Mouse (Mus musculus): ENCODE results near the gene 1700001C02Rik. TPM values are rescaled to one million over a fixed set of nuclear protein-coding genes. Genes with fewer than 3 reads are reported as not detected.

The 1700001C02Rik gene
- polyA plus RNA-seq, 1 experiment from 2014 or later = not detected

DNA sequence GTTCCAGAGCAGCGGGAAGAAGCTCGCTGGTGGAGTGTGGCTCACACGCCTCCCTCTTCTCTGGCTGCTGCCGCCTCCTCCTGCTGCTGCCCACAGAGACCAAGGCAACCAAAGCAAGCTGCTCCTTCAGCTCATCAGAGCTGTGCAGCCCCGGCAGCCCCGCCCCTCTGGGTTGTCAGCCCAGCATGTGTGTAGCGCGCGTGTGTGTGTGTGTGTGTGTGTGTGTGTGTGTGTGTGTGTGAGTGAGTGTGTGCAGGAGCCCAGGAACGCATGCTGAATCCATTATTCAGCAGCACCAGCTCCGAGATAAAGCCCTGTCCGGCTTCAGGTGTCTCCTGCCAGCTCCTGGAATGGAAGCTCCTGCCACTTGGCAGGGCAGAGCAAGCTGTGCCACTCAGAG is 4.0 kb upstream of the 1700001C02Rik start, which contains the start of gene Otof:
Gene Otof, minus strand, starts transcription at position 112 of the 400 bp plus-strand sequence.
- H3K27me3 ChIP-seq = peaks cover 54% of the 10 kb centered on the region
- peak; percentile 18; the same call in 1 of the 2 replicates for ATAC-seq (ENCODE audit: insufficient number of reproducible peaks, insufficient read depth, low FRiP score, low TSS enrichment, low read depth)
- 22% methylated on average over 12 of the region's 12 CpGs for WGBS
- no peak within 1 kb of the TSS; the same call in 1 of the 2 replicates for H3K27ac ChIP-seq
- H3K9me3 ChIP-seq = no peaks in the 10 kb centered on the region
- no peaks in the 10 kb centered on the region for H3K36me3 ChIP-seq
- H3K4me2 ChIP-seq = peak within 1 kb of the TSS; percentile 16; the same call in 1 of the 2 replicates
- H3K4me3 ChIP-seq (replicated peaks) = no peak within 1 kb of the TSS
- no peak within 1 kb of the TSS for H3K9ac ChIP-seq (replicated peaks)
- peaks cover 31% of the 10 kb centered on the region for H3K4me1 ChIP-seq (replicated peaks)

DNA sequence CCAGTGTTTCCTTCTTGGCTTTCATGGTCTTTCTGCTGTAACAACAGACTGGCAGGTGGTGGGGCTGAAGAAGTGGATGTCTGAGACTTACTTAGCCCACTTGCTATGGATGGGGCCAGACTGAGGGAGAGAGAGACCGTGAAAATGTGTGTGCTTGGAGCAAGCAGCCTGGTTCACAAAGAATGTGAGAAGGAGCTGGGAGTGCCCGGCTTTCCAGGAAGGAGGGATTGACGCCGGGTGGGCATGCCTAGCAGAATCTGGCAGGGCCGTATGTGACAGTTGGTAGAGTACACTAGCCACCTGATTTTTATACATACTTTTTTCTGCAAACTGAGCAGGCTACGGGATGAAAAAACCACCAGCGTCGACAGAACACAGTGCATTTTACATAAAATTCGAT is 468 bp downstream of the 1700001C02Rik start:
- no peak for ATAC-seq (ENCODE audit: insufficient number of reproducible peaks, insufficient read depth, low FRiP score, low TSS enrichment, low read depth)
- Histone ChIP-seq H3K4me1 (replicated peaks) (peaks cover 18% of the 10 kb centered on the region), H3K4me3 (replicated peaks) (peak overlapping the region; percentile 25), H3K9ac (replicated peaks) (0 out of 2 replicates have a peak overlapping the region, but pooled peaks have one; percentile 42), H3K27me3 (peaks cover 57% of the 10 kb centered on the region), H3K27ac (no peak overlapping the region), H3K9me3 (no peaks in the 10 kb centered on the region), H3K36me3 (no peaks in the 10 kb centered on the region), H3K4me2 (peak overlapping the region; percentile 51)
- 38% methylated on average over 9 of the region's 9 CpGs for WGBS

DNA sequence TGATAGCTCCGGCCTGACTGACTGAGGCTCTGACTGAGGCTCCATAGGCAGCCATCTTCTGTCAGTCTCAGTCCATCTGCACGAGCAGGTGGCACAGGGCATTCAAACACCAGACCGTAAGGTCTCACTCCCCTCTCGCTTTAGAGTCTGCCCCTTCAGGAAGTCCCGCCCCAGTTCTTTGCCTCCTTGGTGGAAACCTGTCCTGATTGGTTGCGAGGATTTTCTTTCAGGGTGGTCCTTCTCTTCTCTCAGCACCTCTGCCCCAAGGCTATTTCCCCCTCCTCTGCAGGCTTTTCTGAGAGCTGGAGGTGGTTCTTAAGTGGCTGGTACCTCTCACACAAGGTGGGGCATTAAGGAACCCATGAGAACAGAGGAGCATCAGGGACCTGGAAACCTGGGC is 4.6 kb downstream of the 1700001C02Rik start:
- Histone ChIP-seq H3K4me3 (replicated peaks) (no peak overlapping the region), H3K4me1 (replicated peaks) (peaks cover 9% of the 10 kb centered on the region; the same call in 1 of the 2 replicates), H3K4me2 (no peak overlapping the region), H3K36me3 (no peaks in the 10 kb centered on the region), H3K27ac (no peak overlapping the region), H3K9me3 (no peaks in the 10 kb centered on the region), H3K27me3 (peaks cover 23% of the 10 kb centered on the region), H3K9ac (replicated peaks) (no peak overlapping the region)
- no peak for ATAC-seq (ENCODE audit: insufficient number of reproducible peaks, insufficient read depth, low FRiP score, low TSS enrichment, low read depth)
- WGBS = 50% methylated on average over 6 of the region's 6 CpGs

DNA sequence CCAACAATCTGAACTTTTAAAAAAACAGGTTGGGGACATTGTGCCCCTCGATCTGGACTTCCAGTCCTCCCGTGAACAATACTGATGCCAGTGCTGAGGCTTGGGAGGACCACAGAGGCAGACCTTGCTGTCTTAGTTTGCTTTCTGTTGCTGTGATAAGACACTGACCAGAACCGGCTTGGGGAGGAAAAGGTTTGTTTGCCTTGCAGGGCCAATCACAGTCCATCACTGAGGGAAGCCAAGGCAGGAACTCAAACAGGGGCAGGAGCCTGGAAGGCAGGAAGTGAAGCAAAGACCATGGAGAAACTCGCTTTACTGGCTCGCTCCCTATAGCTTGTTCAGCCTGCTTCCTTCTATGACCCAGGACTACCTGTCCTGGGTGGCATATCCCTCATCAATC is 6.3 kb downstream of the 1700001C02Rik start:
- H3K27ac ChIP-seq = no peak overlapping the region
- peaks cover 6% of the 10 kb centered on the region for H3K27me3 ChIP-seq
- WGBS = 74% methylated on average over 5 of the region's 5 CpGs
- no peak overlapping the region for H3K9ac ChIP-seq (replicated peaks)
- no peaks in the 10 kb centered on the region for H3K9me3 ChIP-seq
- H3K36me3 ChIP-seq = no peaks in the 10 kb centered on the region
- H3K4me3 ChIP-seq (replicated peaks) = no peak overlapping the region
- H3K4me2 ChIP-seq = no peak overlapping the region
- no peak for ATAC-seq (ENCODE audit: insufficient number of reproducible peaks, insufficient read depth, low FRiP score, low TSS enrichment, low read depth)
- H3K4me1 ChIP-seq (replicated peaks) = 0 out of 2 replicates have a peak, but pooled peaks cover 3% of the 10 kb centered on the region

DNA sequence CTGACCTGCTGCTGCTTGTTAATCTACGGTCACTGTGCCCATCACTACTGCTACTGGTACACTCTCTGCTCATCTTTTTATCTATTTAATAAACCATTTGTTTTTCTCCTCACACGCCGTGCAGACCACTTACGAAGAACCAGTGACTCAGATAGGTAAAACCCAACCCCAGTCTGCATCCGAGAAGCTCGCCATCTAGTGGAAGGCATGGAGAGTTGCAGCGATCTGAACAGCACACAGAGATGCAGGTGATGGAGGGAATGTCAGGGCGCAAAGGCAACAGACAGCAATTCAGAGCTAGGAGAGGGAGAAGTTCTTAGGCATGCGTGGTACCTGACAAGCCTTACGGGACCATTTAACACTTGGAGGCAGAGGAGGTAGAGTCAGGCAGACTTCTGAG is 10.7 kb downstream of the 1700001C02Rik start:
- Histone ChIP-seq H3K4me2 (no peak overlapping the region), H3K9me3 (no peaks in the 10 kb centered on the region), H3K9ac (replicated peaks) (no peak overlapping the region), H3K27ac (no peak overlapping the region), H3K36me3 (no peaks in the 10 kb centered on the region), H3K4me3 (replicated peaks) (no peak overlapping the region), H3K27me3 (no peaks in the 10 kb centered on the region; the same call in 1 of the 2 replicates), H3K4me1 (replicated peaks) (no peaks in the 10 kb centered on the region)
- ATAC-seq (ENCODE audit: insufficient number of reproducible peaks, insufficient read depth, low FRiP score, low TSS enrichment, low read depth) = no peak
- WGBS = 40% methylated on average over 10 of the region's 10 CpGs

DNA sequence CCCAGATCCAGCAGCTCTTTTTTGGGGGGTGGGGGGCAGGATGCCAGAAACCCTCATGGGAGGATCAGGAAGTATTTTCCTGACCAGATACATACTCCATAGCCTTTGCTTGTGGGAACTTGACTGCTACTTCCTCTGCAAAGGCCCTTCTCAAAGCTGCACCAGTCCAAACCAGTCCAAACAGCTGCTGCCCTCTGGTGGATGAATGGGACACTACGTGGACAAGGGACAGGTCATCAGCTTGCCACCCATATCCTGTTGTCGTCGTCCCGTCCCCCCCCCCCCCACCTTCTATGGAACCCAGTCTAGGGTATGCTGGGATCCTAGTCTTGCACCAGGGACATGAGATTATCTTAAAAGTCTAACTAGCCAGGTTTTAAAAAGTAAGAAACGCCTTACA is 16.5 kb downstream of the 1700001C02Rik start:
- peak; percentile 59; the same call in 1 of the 2 replicates for ATAC-seq (ENCODE audit: insufficient number of reproducible peaks, insufficient read depth, low FRiP score, low TSS enrichment, low read depth)
- Histone ChIP-seq H3K9me3 (no peaks in the 10 kb centered on the region), H3K4me1 (replicated peaks) (no peaks in the 10 kb centered on the region), H3K27ac (no peak overlapping the region), H3K36me3 (no peaks in the 10 kb centered on the region), H3K4me2 (no peak overlapping the region), H3K4me3 (replicated peaks) (no peak overlapping the region), H3K9ac (replicated peaks) (no peak overlapping the region), H3K27me3 (no peaks in the 10 kb centered on the region)
- 12% methylated on average over 5 of the region's 5 CpGs for WGBS

DNA sequence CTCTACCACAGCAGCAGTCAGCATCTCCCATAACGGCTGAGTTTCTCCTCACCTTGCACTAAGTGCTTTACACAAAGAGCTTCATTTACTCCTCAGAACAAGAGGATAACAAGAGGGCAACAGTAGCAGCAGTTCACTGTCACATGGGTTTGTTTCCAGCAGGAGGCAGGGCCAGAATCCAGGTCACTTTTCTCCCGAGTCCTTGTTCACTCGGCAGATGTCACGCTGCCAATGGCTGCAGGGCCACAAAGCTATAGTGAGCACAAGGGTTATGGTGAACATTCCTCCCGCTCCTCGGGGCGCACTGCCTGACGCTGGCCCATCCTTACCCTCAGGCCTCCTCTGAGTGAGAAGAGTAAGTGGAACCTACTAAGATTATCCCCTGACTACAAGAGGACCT is 17.7 kb downstream of the 1700001C02Rik start:
- H3K4me2 ChIP-seq = no peak overlapping the region
- no peaks in the 10 kb centered on the region for H3K9me3 ChIP-seq
- no peaks in the 10 kb centered on the region for H3K4me1 ChIP-seq (replicated peaks)
- 84% methylated on average over 8 of the region's 8 CpGs for WGBS
- H3K4me3 ChIP-seq (replicated peaks) = no peak overlapping the region
- ATAC-seq (ENCODE audit: insufficient number of reproducible peaks, insufficient read depth, low FRiP score, low TSS enrichment, low read depth) = no peak
- no peaks in the 10 kb centered on the region for H3K27me3 ChIP-seq
- H3K36me3 ChIP-seq = no peaks in the 10 kb centered on the region
- H3K9ac ChIP-seq (replicated peaks) = no peak overlapping the region
- H3K27ac ChIP-seq = no peak overlapping the region

DNA sequence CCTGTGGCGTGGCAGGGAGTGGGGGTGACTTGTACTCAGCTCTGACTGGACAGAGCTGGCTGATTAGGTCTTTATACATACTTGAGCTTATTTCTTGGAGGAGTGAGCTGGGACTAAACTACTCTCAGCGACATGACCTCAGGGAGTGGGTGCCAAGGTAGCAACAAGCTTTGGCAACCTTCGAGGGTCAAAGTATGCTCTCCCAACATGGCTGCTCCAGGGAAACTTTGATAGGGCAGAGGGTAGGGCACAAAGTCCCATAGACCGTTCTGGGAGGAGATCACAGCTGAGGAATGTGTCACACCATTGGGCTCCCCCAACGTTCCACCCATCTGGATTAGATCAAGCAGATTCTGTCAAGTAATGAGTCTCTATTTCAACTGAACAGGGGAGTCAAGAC is 18.7 kb downstream of the 1700001C02Rik start:
- H3K9ac ChIP-seq (replicated peaks) = no peak overlapping the region
- H3K9me3 ChIP-seq = no peaks in the 10 kb centered on the region
- no peaks in the 10 kb centered on the region for H3K36me3 ChIP-seq
- no peaks in the 10 kb centered on the region for H3K4me1 ChIP-seq (replicated peaks)
- H3K4me2 ChIP-seq = no peak overlapping the region
- no peak overlapping the region for H3K4me3 ChIP-seq (replicated peaks)
- ATAC-seq (ENCODE audit: insufficient number of reproducible peaks, insufficient read depth, low FRiP score, low TSS enrichment, low read depth) = no peak
- no peaks in the 10 kb centered on the region for H3K27me3 ChIP-seq
- no peak overlapping the region for H3K27ac ChIP-seq
- 66% methylated on average over 5 of the region's 5 CpGs for WGBS

DNA sequence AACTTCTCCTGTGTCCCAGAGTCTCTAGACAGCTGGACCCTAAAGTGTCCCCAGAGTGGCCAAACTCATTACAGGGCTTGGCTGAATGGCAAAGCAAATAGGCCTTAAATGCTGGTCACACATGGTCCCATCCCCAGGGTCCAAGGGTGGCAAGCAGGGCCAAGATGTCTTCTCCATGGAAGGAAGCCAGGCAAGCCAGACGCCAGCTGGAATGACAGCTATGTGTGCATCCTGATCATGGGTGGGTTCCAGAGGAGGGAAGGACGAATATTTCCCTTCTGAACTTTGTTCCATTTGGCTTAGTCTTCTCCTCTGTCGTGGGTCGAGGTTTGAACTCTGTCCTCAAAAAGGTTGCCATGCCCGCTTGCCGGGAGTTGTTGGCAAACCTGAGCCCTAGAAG is 19.3 kb downstream of the 1700001C02Rik start:
- 85% methylated on average over 6 of the region's 6 CpGs for WGBS
- H3K36me3 ChIP-seq = no peaks in the 10 kb centered on the region
- no peaks in the 10 kb centered on the region for H3K27me3 ChIP-seq
- ATAC-seq (ENCODE audit: insufficient number of reproducible peaks, insufficient read depth, low FRiP score, low TSS enrichment, low read depth) = no peak
- no peak overlapping the region for H3K9ac ChIP-seq (replicated peaks)
- no peaks in the 10 kb centered on the region for H3K4me1 ChIP-seq (replicated peaks)
- no peak overlapping the region for H3K4me3 ChIP-seq (replicated peaks)
- no peak overlapping the region for H3K27ac ChIP-seq
- H3K9me3 ChIP-seq = no peaks in the 10 kb centered on the region
- H3K4me2 ChIP-seq = no peak overlapping the region

DNA sequence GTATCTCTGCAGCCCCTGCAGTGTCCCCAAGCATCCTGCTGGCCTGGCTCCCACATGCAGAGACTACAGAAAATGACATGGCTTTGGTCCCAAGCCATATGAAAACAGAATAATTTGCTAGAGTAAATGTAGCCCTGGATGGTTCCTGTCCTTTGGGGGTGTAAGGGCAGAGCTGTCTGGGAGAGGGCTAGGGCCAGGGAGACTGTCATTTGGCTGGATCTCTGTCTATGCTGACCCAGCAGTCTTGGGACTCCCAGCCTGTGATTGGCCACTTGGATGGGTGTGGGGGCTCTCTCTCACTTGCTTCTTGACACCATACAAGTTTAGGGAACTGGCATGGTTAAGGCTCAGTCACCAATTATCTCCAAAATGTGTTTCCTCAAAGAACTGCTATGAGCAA is 24.4 kb downstream of the 1700001C02Rik start:
- H3K36me3 ChIP-seq = no peaks in the 10 kb centered on the region
- H3K4me3 ChIP-seq (replicated peaks) = no peak overlapping the region
- no peak for ATAC-seq (ENCODE audit: insufficient number of reproducible peaks, insufficient read depth, low FRiP score, low TSS enrichment, low read depth)
- H3K27ac ChIP-seq = no peak overlapping the region
- H3K4me1 ChIP-seq (replicated peaks) = no peaks in the 10 kb centered on the region; the same call in 1 of the 2 replicates
- no peaks in the 10 kb centered on the region for H3K9me3 ChIP-seq
- H3K27me3 ChIP-seq = no peaks in the 10 kb centered on the region
- H3K9ac ChIP-seq (replicated peaks) = no peak overlapping the region
- no peak overlapping the region for H3K4me2 ChIP-seq

DNA sequence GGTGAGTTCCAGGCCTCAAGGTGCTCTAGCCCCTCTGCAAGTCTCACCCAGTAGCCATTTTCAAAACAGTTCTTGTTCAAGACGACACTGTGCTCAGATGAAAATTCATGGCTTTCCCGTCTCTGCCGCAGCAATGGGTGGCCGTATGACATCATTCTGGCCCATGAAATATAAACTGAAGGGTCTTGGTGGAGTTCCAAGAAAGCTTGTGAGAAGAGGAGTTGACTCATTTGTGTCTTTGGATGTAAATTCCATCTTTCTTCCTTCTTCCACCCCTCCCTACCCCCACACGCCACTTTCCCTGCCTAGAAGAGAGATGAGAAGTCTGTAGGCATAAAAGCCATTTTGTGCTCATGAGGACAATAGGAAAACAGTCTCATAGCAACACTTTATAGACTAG is 25.0 kb downstream of the 1700001C02Rik start:
- WGBS = 86% methylated on average over 5 of the region's 5 CpGs
- no peak overlapping the region for H3K27ac ChIP-seq
- ATAC-seq (ENCODE audit: insufficient number of reproducible peaks, insufficient read depth, low FRiP score, low TSS enrichment, low read depth) = no peak
- no peak overlapping the region for H3K9ac ChIP-seq (replicated peaks)
- H3K4me3 ChIP-seq (replicated peaks) = no peak overlapping the region
- no peaks in the 10 kb centered on the region for H3K36me3 ChIP-seq
- no peaks in the 10 kb centered on the region for H3K27me3 ChIP-seq
- H3K9me3 ChIP-seq = no peaks in the 10 kb centered on the region
- H3K4me1 ChIP-seq (replicated peaks) = no peaks in the 10 kb centered on the region; the same call in 1 of the 2 replicates
- H3K4me2 ChIP-seq = no peak overlapping the region

DNA sequence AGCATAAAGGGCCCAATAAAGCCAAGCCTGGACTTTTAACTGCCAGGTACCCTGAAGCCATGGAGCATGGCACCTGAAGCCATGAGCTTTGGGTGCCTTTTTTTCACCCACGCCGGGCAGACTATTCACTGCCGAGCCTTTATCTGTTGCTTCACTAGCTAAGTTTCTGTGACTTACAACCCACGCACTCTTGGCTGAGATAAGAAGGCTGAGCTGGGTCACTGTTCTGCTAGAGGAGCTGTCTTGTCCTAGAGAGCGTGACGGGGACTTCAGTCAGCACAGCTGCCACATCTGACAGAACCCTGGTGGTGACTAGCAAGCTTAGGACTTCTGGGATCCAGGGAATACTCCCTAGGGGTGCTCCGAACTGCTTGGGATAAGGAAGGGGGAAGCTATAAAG is 27.9 kb downstream of the 1700001C02Rik start:
- WGBS = 78% methylated on average over 7 of the region's 7 CpGs
- no peak overlapping the region for H3K27ac ChIP-seq
- no peak for ATAC-seq (ENCODE audit: insufficient number of reproducible peaks, insufficient read depth, low FRiP score, low TSS enrichment, low read depth)
- no peak overlapping the region for H3K9ac ChIP-seq (replicated peaks)
- H3K4me2 ChIP-seq = no peak overlapping the region
- no peaks in the 10 kb centered on the region for H3K36me3 ChIP-seq
- H3K4me3 ChIP-seq (replicated peaks) = no peak overlapping the region
- peaks cover 18% of the 10 kb centered on the region for H3K4me1 ChIP-seq (replicated peaks)
- no peaks in the 10 kb centered on the region for H3K9me3 ChIP-seq
- H3K27me3 ChIP-seq = no peaks in the 10 kb centered on the region
